Mouse (Mus musculus): ENCODE results near the gene Slc44a1.
A peak's percentile ranks its signal among the peaks of the same experiment; 100 is the strongest.

Gene Slc44a1

GRCm38 (mm10) chr4:53474109-53474508, 33.9 kb downstream of the Slc44a1 start:
- no peak for DNase-seq

DNA sequence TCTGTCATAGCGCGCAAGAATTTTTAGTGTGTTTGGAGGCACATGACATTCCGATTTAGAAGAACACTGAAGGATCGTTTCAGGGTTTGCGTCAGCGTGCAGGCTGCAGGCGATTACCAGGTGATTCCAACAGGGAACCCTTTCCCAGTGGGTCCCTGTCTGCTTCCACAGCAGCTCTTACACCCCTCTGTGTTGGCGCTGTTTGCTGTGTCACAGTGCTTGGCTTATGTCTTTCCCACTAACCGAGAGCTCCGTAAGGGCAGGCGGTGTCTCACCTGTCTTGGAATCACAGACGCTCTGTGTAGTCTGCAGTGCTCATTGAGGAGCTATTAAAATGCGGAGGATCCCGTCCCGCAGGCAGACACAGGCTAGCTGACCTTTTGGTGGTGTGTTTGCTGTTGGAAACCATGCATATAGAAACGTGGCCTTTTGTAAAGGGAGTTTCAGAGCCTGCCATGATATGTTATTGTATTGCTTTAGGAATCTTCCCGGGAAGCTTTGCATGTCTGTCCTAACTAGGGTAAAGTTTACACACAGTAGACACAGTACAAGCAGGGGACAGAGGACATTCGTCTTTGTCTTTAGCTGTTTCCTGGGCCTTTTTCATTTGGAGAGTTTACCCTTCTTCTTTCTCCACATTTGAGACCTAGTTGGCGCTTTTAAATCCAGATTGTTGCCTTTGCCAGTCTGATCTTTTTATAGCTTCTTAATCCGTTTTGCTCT, 35.2 kb downstream of the Slc44a1 start:
- DNase-seq: peak; percentile 34 to 59

- DNase-seq: no peak
Measured at GRCm38 (mm10) chr4:53478644-53479043, 38.4 kb downstream of the Slc44a1 start.

- no peak for DNase-seq
Measured at GRCm38 (mm10) chr4:53487216-53488188, 47.3 kb downstream of the Slc44a1 start.

GRCm38 (mm10) chr4:53488803-53489202, 48.6 kb downstream of the Slc44a1 start:
- DNase-seq: peak; percentile 83 to 91

- no peak for DNase-seq
Measured at GRCm38 (mm10) chr4:53490371-53490770, 50.2 kb downstream of the Slc44a1 start.

DNA sequence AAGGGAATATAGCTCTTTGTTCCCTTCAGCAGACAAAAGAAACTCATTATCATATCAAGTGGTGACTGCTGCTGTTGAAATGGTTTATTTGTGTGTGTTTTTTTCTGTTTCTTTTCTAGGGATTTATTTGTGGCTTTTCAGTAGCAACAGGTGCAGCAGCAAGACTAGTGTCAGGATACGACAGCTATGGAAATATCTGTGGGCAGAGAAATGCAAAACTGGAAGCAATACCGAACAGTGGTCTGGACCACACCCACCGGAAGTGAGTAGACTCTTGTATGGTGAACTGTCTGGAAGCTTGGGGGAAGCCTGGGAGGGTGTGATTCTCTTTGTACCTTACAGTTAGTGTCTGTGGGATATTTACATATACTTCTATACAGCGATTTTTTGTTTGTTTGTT, 51.1 kb downstream of the Slc44a1 start:
- DNase-seq: no peak

- no peak for DNase-seq
Measured at GRCm38 (mm10) chr4:53495646-53496045, 55.4 kb downstream of the Slc44a1 start.

GRCm38 (mm10) chr4:53502764-53503163, 62.6 kb downstream of the Slc44a1 start:
- DNase-seq: no peak

- peak; percentile 85 to 87 for DNase-seq
Measured at GRCm38 (mm10) chr4:53512131-53512916, 72.1 kb downstream of the Slc44a1 start.

DNA sequence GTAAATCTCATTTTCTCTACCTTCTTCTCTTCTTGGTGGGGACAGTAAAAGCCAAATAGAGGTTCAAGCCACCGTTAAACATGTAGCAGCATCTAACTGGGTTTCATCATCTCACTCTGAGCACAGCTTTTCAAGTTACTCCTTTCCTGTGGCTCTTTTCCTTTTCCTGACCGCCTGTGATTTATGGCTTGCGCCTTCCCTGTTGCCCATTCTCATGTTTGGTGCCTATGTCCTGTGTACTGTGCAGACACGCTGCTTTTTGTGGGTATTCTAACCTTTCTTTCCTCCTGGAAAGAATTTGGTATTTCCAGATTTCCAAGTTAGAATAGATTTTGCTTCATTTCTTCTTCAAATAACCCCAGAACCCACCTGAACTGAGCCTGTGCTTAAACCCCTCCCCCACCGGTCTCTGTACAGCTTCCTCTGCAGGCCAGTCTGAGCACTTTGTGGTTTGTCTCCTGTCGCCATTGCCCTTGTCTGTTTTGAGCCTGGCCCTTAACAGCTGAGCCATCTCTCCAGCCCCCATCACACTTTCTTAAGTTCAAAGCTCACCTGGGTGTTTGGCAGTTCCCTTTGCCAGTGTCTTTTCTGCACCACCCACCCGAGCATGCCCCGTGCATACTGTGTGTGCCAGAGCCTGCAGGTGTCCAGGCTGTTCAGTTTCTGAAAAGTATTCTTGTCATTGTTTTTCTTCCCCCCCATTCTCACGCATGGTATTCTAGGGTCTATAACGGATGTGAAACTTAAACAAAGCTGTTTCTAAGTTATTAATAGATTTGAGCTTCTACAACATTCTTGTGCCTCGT, 73.3 kb downstream of the Slc44a1 start:
- DNase-seq: peak; percentile 55 to 68

- peak; percentile 70 to 83 for DNase-seq
Measured at GRCm38 (mm10) chr4:53516011-53516532, 75.9 kb downstream of the Slc44a1 start.

DNA sequence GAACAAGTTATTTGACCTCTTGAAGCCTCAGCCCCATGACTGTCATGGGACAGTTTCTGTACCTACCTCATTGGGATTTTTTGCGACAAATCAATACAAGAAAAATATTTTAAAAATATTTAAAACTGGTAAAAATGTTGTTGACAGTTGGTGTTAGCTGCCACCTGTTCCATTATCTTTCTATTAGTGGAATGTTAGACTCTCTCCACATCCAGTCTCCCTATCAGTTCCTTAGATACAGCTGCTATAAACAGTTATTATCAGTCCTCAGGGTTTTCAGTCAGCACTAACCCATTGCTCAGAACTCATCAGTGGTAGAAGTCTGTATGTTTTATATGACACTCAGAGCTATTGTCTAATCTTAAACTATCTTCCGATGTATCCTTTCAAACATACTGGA, 79.2 kb downstream of the Slc44a1 start:
- no peak for DNase-seq

GRCm38 (mm10) chr4:53521028-53521427, 80.8 kb downstream of the Slc44a1 start:
- no peak for DNase-seq

DNA sequence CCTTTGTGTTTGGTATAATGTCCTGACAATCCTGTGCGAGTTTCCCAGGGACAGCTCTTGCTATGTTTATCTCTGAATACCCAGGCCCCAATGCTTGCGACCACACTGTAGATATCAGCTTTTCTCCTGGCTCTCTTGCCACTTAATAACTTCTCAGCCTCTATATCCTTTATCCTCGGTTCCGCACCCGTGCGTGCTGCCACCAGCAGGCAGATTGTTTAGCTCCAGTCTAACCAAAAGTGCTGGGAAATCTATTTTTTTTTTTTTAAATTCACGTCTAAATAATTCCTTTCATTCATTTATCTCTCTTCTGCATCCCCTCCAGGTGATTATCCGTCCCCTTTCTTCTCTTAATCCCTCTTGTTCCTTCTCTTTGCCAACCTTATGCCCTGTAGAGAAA, 82.4 kb downstream of the Slc44a1 start:
- no peak for DNase-seq

DNA sequence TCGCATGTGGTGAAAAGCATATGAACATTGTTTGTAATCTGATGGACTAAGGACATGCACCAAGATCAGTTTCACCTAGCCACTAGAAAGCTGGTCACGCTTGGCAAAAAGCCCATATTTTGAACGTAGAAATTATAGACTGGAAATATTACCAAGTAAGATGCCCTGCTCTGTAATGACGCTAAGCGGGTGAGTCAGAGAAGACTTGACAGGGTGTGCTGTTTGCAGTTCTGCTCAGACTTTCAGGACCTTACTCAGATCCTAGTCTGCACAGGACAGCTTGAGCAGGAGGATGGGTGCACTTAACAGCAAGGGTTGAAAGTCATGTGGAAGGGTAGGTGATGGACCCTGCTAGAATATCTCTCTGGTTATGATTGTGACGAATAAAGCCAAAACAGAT, 85.3 kb downstream of the Slc44a1 start:
- no peak for DNase-seq

DNA sequence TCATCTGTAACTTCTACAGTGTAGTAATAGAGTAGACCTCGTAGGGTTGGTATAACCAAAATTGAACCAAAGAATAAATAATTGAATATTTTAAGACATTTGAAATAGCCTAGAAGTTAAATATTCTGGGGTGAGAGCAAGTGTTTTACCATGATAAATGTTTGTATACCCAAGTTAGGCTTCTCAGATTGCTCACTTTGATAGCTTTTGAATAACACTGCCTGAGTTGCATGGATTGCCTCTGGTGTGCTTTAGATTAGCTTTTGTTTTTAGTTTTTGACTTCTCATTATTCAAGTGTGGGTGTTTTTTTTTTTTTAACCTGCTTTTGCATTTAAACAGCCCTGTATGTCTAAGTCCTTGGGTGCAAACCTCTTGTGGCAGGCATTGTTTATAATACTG, 85.8 kb downstream of the Slc44a1 start:
- DNase-seq: no peak

DNA sequence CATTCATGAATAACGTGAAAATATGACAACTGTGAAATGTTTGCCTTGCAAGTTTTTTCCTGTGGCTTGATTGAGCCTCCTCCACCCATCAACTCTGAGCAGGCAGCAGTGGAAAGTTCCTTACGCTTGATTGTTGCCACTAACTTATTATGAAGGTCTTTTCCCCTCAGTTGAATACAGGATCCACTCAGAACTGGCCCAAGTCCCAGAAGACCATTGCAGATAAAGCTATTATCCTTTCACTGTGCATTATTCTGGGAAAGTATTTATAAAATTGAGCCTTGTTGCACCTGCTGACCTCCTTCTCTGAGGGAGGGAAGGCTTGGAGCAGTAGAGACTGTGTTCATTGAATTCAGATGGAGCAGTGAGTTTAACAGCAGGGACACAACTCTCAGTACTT, 86.2 kb downstream of the Slc44a1 start:
- DNase-seq: no peak

DNA sequence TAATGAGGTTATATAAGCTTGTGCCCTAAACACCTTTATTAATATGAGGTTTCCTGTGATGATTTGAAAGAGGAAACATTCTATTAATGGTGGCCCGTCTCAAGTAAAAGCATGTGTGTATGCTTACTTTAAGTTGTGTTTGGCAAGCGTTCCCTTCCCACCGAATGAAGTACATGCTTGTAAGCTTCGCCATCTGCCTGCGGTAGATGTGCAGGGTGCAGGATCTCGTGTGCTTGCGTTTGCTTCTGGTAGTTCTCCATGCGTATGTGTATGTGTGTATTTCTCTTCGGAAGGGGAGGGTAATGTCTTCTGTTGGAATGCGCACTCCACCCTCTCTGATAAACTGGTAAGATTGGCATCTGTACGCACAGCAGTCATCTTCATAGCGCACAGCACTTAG, 95.6 kb downstream of the Slc44a1 start:
- DNase-seq: no peak

GRCm38 (mm10) chr4:53537101-53537500, 96.9 kb downstream of the Slc44a1 start:
- no peak for DNase-seq

GRCm38 (mm10) chr4:53537539-53537938, 97.3 kb downstream of the Slc44a1 start:
- DNase-seq: no peak

- DNase-seq: no peak
Measured at GRCm38 (mm10) chr4:53538600-53538999, 98.4 kb downstream of the Slc44a1 start.

Measured in cerebellum, postnatal 14 days (tissue).